Mouse (Mus musculus) ES-Bruce4 (cell line): ENCODE results near the gene Cfap20.

Experiments used
- CTCF ChIP-seq: IDR thresholded peaks from one replicate; pipeline ENCODE4 v1.8.1; 2011; ENCODE audit warnings: low read depth, low read length
- EP300 ChIP-seq: IDR thresholded peaks from 2 replicates; pipeline ENCODE4 v1.6.1; 2011; ENCODE audit warnings: low read depth, low read length; ENCODE audit not compliant: insufficient read depth
- POLR2A ChIP-seq: IDR thresholded peaks from one replicate; pipeline ENCODE4 v1.8.1; 2011; ENCODE audit warnings: low read length; ENCODE audit not compliant: insufficient read depth

DNA sequence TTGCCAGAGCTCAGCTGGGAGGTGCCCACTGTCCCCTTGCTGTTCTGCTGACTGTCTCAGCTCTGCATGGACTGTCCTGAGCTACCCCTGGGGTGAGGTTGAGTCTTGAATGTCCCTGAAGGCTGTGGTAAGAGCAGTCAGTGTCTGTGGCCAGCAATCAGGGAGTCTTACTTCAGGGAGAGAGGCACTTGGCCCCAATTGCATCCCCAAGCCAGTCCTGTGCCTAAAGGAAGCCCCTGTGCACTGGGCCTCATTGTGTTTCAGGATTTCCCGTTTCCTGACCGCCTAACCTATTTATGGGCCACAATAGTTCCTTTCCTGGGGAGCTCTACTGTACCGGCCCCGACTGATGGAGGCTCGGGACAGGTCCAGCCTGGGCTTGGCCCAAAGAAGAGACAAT, 42.1 kb downstream of the Cfap20 start:
- TF ChIP-seq CTCF: no peak
- TF ChIP-seq EP300: no peak
- no peak for TF ChIP-seq POLR2A
